Mouse (Mus musculus): ENCODE measurements around the gene Ddx60. TPM values are rescaled to one million over a fixed set of nuclear protein-coding genes. Genes with fewer than 3 reads are reported as not detected.
"Not testable (repeated sequence)": the region's sequence is repeated elsewhere in the genome, so short reads cannot be mapped to it uniquely, and the experiment has no call there.

Gene Ddx60
- polyA plus RNA-seq, 1 experiment from 2014 or later = 0.37 TPM

DNA sequence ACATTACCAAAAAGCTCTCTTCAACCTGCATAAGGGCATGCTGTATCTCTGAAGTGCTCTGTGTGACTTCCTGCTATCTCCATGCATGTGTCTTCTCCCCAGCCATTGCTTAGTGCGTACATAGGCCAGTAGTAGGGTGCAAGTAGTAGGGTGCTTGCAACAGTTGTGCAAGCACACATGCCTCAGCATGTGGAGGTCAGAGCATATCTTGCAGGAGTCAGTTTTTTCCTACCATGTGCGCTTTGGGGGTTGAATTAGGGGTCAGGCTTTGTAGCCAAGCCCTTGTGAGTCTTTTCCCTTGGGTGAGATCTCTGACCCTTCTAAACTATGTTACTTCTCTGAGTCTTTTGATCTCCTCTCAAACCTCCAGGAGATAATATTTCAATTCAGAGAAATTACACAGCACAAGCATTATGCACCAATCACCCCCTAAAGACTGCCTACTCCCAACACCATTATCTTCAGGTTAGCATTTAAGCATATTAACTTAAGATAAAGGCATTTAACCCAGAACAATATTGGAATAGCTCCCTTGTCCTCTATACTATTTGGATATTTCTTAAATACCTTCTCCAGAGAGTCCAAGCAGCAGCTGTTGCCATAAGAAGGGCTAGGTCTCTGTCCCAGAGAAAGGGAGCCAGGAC lies 8.6 kb upstream of the Ddx60 start:
- no peak overlapping the region for H3K4me3 ChIP-seq
- WGBS = 87% methylated on average over 2 of the region's 2 CpGs
- H3K9ac ChIP-seq = no peak overlapping the region
- no peaks in the 10 kb centered on the region for H3K9me3 ChIP-seq
- no peaks in the 10 kb centered on the region for H3K36me3 ChIP-seq (replicated peaks)
- H3K27ac ChIP-seq = no peak overlapping the region
- no peak for ATAC-seq (replicated peaks)
- no peaks in the 10 kb centered on the region for H3K27me3 ChIP-seq (replicated peaks)
- H3K4me2 ChIP-seq = no peak overlapping the region
- no peaks in the 10 kb centered on the region for H3K4me1 ChIP-seq

DNA sequence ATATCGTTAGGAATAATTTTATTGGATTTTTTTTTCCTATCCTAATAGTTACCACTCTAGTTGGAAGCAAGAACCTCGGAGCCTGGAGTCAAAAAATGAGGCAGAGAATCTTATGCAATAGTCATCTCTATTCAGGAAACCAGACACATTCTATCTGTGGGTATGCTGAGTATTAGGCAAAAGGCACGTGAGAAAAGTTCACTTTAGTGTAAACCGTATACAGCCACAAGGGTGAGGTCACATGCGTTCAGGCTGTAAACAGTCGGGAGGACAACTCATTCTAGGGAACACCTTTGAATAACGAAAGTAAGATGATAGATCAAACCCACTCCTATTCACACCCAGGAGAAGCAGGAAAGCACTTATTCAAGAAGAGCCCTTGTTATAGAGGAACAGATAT lies 7.5 kb upstream of the Ddx60 start:
- no peaks in the 10 kb centered on the region for H3K4me1 ChIP-seq
- no peaks in the 10 kb centered on the region for H3K36me3 ChIP-seq (replicated peaks)
- H3K27ac ChIP-seq = no peak overlapping the region
- H3K27me3 ChIP-seq (replicated peaks) = no peaks in the 10 kb centered on the region
- 80% methylated on average over 7 of the region's 7 CpGs for WGBS
- H3K9me3 ChIP-seq = no peaks in the 10 kb centered on the region
- H3K4me2 ChIP-seq = no peak overlapping the region
- ATAC-seq (replicated peaks) = no peak
- H3K4me3 ChIP-seq = no peak overlapping the region
- no peak overlapping the region for H3K9ac ChIP-seq

- Histone ChIP-seq H3K9me3 (no peaks in the 10 kb centered on the region), H3K4me1 (no peaks in the 10 kb centered on the region), H3K4me3 (no peak overlapping the region), H3K27ac (no peak overlapping the region), H3K27me3 (replicated peaks) (no peaks in the 10 kb centered on the region), H3K4me2 (no peak overlapping the region), H3K36me3 (replicated peaks) (no peaks in the 10 kb centered on the region), H3K9ac (no peak overlapping the region)
- no peak for ATAC-seq (replicated peaks)
- 82% methylated on average over 10 of the region's 10 CpGs for WGBS
These were observed 6.3 kb upstream of the Ddx60 start for GRCm38 (mm10) chr8:61921454-61922054.

GRCm38 (mm10) chr8:61924518-61924917 lies 3.4 kb upstream of the Ddx60 start:
- 86% methylated on average over 1 of the region's 1 CpGs for WGBS

DNA sequence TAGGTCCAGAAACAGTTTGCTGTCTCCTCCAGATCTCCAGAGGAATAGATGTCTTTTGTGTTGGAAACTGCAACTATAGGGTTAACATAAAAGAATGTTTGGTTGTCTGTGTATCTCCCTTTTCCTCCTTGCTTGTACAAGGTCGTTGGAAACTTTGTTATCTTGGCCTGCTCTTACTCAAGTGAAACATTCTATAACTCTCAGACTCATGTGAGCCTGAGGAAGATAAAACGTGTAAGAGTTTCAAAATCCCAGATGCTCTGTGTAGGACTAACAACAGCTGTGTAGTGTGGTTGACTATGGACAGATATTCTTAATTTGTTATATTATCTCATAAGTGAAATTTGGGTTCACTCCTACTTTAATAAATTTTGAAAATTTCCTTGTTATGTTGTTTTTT lies 5.4 kb downstream of the Ddx60 start:
- Histone ChIP-seq H3K27me3 (replicated peaks) (no peaks in the 10 kb centered on the region), H3K9me3 (no peaks in the 10 kb centered on the region), H3K27ac (no peak overlapping the region), H3K4me1 (peaks cover 1% of the 10 kb centered on the region; the same call in 1 of the 2 replicates), H3K4me2 (no peak overlapping the region), H3K4me3 (no peak overlapping the region), H3K36me3 (replicated peaks) (no peaks in the 10 kb centered on the region), H3K9ac (no peak overlapping the region)
- no peak for ATAC-seq (replicated peaks)
- WGBS = 56% methylated on average over 2 of the region's 2 CpGs

More at GRCm38 (mm10) chr8:61924518-61924917, 3.4 kb upstream of the Ddx60 start:
- Histone ChIP-seq H3K36me3 (replicated peaks) (no peaks in the 10 kb centered on the region), H3K4me1 (peaks cover 9% of the 10 kb centered on the region; the same call in 1 of the 2 replicates), H3K27me3 (replicated peaks) (no peaks in the 10 kb centered on the region), H3K4me3 (no peak overlapping the region), H3K27ac (no peak overlapping the region), H3K9me3 (no peaks in the 10 kb centered on the region), H3K9ac (no peak overlapping the region), H3K4me2 (no peak overlapping the region)
- ATAC-seq (replicated peaks) = no peak

- no peak overlapping the region for H3K4me2 ChIP-seq
- H3K9me3 ChIP-seq = no peaks in the 10 kb centered on the region
- H3K9ac ChIP-seq = no peak overlapping the region
- H3K27me3 ChIP-seq (replicated peaks) = no peaks in the 10 kb centered on the region
- no peaks in the 10 kb centered on the region for H3K4me1 ChIP-seq
- no peak overlapping the region for H3K27ac ChIP-seq
- no peak overlapping the region for H3K4me3 ChIP-seq
- ATAC-seq (replicated peaks) = no peak
- no peaks in the 10 kb centered on the region for H3K36me3 ChIP-seq (replicated peaks)
- 65% methylated on average over 2 of the region's 2 CpGs for WGBS
These were observed 9.7 kb downstream of the Ddx60 start for GRCm38 (mm10) chr8:61937576-61937975.

DNA sequence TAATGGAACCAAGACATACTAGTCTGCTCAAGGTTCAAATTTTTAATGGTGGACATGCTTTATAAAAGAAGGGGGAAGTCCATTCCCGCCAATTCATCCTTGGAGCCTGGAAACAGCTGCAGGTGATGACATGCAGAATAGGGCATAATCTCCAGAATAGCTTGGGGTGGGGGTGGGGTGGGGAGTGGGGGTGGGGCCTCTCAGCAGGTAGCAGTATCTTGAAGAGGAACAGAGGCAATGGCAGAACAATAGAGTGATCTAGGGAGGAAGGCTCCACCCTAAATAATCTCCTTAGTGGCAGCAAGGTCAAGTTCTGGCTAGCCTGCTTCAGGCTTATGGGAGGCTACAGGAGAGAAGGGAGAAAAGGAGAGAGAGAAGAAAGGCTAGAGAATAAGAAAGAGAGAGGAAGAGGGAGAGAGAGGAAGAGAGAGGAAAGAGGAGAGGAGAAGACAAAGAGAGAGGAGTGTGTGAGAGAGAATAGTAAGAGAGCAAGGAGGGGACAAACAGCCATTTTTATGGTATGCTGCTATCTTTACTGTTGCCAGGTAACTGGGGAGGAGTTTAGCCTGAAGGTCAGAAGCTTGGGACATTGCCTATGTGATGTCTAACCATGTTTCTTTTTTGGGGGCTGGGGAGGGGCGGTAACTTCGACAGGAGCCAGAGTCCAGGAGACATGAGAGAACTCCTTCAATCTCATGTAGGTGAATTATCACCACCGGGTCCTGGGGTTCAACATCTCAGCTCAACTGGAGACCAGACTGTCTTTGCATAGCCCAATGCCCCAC lies 36.9 kb downstream of the Ddx60 start:
- not testable (repeated sequence) for H3K27ac ChIP-seq; H3K4me1 ChIP-seq; ATAC-seq (replicated peaks); H3K4me2 ChIP-seq; H3K27me3 ChIP-seq (replicated peaks); H3K4me3 ChIP-seq; H3K9me3 ChIP-seq; H3K9ac ChIP-seq; H3K36me3 ChIP-seq (replicated peaks)
- WGBS = 86% methylated on average over 4 of the region's 4 CpGs

DNA sequence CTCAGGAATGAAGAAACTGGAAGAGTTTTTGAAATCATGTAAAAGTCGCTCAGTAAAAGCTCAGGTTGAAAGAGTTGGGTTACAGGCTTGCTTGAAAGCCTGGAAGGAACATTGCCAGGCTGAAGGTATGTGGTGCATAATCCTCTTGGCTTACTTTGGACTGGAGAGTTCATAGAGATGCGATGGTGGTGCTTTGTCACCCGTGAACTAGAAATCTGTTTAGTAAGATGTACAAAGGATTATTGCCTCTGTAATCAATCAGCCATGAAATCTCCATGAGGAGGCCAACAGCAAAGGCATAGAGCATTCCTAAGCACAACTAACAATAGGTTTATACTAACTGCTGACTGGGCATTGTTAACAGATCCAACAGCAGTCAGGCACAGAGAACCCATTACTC lies 41.7 kb downstream of the Ddx60 start:
- H3K36me3 ChIP-seq (replicated peaks) = no peaks in the 10 kb centered on the region
- no peak overlapping the region for H3K9ac ChIP-seq
- no peak overlapping the region for H3K4me3 ChIP-seq
- H3K4me1 ChIP-seq = no peaks in the 10 kb centered on the region
- 13% methylated on average over 3 of the region's 3 CpGs for WGBS
- no peak overlapping the region for H3K4me2 ChIP-seq
- no peak for ATAC-seq (replicated peaks)
- H3K27ac ChIP-seq = no peak overlapping the region
- no peaks in the 10 kb centered on the region for H3K9me3 ChIP-seq
- H3K27me3 ChIP-seq (replicated peaks) = no peaks in the 10 kb centered on the region

GRCm38 (mm10) chr8:61984941-61985340 lies 57.1 kb downstream of the Ddx60 start:
- peaks cover 7% of the 10 kb centered on the region for H3K4me1 ChIP-seq
- H3K36me3 ChIP-seq (replicated peaks) = no peaks in the 10 kb centered on the region
- no peak overlapping the region for H3K4me2 ChIP-seq
- H3K27ac ChIP-seq = no peak overlapping the region
- no peak for ATAC-seq (replicated peaks)
- H3K27me3 ChIP-seq (replicated peaks) = no peaks in the 10 kb centered on the region
- H3K9ac ChIP-seq = no peak overlapping the region
- no peak overlapping the region for H3K4me3 ChIP-seq
- no peaks in the 10 kb centered on the region for H3K9me3 ChIP-seq
- WGBS = 87% methylated on average over 4 of the region's 4 CpGs

GRCm38 (mm10) chr8:61985703-61986475 lies 58.0 kb downstream of the Ddx60 start:
- Histone ChIP-seq H3K4me2 (no peak overlapping the region), H3K9me3 (no peaks in the 10 kb centered on the region), H3K27ac (no peak overlapping the region), H3K4me3 (no peak overlapping the region), H3K27me3 (replicated peaks) (no peaks in the 10 kb centered on the region), H3K9ac (no peak overlapping the region), H3K36me3 (replicated peaks) (no peaks in the 10 kb centered on the region), H3K4me1 (peaks cover 7% of the 10 kb centered on the region)
- no peak for ATAC-seq (replicated peaks)
- 51% methylated on average over 6 of the region's 6 CpGs for WGBS

- no peaks in the 10 kb centered on the region for H3K27me3 ChIP-seq (replicated peaks)
- peaks cover 7% of the 10 kb centered on the region for H3K4me1 ChIP-seq
- no peak overlapping the region for H3K9ac ChIP-seq
- ATAC-seq (replicated peaks) = peak; percentile 90
- H3K9me3 ChIP-seq = no peaks in the 10 kb centered on the region
- no peak overlapping the region for H3K4me3 ChIP-seq
- no peaks in the 10 kb centered on the region for H3K36me3 ChIP-seq (replicated peaks)
- WGBS = 8% methylated on average over 6 of the region's 6 CpGs
- H3K27ac ChIP-seq = no peak overlapping the region
- H3K4me2 ChIP-seq = peak overlapping the region; percentile 29; the same call in 1 of the 2 replicates
These were observed 61.6 kb downstream of the Ddx60 start for GRCm38 (mm10) chr8:61989464-61989863.

DNA sequence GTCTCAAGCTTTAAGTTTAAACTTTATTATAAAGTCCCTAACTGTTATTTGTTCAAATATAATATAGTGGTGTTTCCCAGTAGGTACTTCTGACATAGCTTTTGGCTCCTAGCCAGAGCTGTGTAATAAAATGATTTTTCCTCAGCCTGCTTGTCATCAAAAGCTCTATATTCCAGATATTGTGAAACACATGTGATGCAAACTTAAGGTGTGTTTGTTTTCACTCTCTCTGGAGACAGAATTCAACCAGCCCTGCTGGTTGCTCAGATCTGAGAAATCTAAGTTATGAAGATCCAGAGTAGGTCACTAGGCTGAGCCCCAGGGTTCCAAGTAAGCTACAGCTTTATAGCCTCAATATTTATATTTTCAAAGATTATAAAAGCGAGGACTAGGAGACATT lies 64.9 kb downstream of the Ddx60 start:
- Histone ChIP-seq H3K27me3 (replicated peaks) (no peaks in the 10 kb centered on the region), H3K36me3 (replicated peaks) (no peaks in the 10 kb centered on the region), H3K9ac (no peak overlapping the region), H3K4me1 (peaks cover 7% of the 10 kb centered on the region), H3K4me2 (no peak overlapping the region), H3K9me3 (no peaks in the 10 kb centered on the region), H3K4me3 (no peak overlapping the region), H3K27ac (no peak overlapping the region)
- WGBS = 74% methylated on average over 1 of the region's 1 CpGs
- ATAC-seq (replicated peaks) = no peak

All from midbrain, embryonic 15.5 days (tissue).